Mouse (Mus musculus): ENCODE data around the gene Mlxipl. TPM values are rescaled to one million over a fixed set of nuclear protein-coding genes. Genes with fewer than 3 reads are reported as not detected.

Gene Mlxipl
- polyA plus RNA-seq, 2 experiments = 0.54 to 3.3 TPM

DNA sequence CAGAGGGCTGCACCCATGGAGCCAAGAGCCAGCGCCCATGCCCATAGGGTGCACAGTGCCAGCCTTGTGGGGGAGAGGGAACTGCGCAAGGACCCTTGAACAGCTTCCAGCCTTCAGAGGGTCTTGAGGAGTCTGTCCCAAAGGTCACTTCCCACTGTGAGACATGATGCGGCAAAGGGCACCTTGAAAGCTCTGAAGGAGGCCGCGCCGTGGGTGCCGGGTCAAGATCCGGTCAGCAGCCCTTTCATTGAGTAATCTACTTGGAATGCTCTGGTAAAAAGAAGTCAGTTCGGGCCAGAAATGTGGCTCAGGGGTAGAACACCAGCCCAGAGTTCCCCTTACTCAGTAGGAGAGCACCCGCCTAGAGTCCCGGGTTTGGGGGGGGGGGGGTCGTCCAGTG is 24.1 kb downstream of the Mlxipl start:
- Histone ChIP-seq H3K9ac (ENCODE audit: low read depth, low read length, severe bottlenecking) (no peak overlapping the region), H3K4me3 (replicated peaks; ENCODE audit: low read length) (no peak overlapping the region), H3K4me1 (ENCODE audit: control insufficient read depth, insufficient read depth, low read length) (no peaks in the 10 kb centered on the region), H3K27me3 (ENCODE audit: control insufficient read depth, insufficient read depth, low read length) (peaks cover 2% of the 10 kb centered on the region), H3K4me2 (replicated peaks; ENCODE audit: low read depth, low read length, severe bottlenecking) (no peak overlapping the region), H3K9me3 (ENCODE audit: control insufficient read depth, low read length) (no peaks in the 10 kb centered on the region), H3K36me3 (ENCODE audit: control insufficient read depth, insufficient read depth, low read length) (no peaks in the 10 kb centered on the region), H3K27ac (replicated peaks; ENCODE audit: low read depth, low read length) (no peak overlapping the region)
- ATAC-seq (ENCODE audit: low FRiP score, low read depth) (no peak), DNase-seq (ENCODE audit: low spot score) (no peak)
- 84% methylated on average over 12 of the region's 12 CpGs for WGBS
- no peak for TF ChIP-seq POLR2A (IDR thresholded peaks at IDR 0.05; ENCODE audit: borderline replicate concordance, extremely low read depth, insufficient read depth, insufficient read length)

DNA sequence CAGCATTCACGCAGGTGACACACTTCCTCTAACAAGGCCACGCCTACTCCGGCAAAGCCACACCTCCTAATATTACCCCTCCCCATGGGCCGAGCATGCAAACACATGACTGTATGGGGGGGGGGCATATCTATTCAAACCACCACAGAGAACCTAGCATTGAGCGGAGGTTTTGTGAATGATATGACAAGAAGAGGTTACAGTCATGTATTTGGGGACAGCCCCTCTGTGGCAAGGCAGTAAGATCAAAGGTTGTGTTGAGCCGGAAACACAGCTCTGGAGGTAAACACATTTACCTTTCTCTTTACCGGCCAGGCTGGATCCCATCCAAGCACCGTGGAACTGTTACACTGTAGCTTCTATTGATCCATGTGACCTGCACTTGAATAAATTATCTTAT is 25.6 kb downstream of the Mlxipl start:
- Histone ChIP-seq H3K9ac (ENCODE audit: low read depth, low read length, severe bottlenecking) (no peak overlapping the region), H3K4me2 (replicated peaks; ENCODE audit: low read depth, low read length, severe bottlenecking) (no peak overlapping the region), H3K4me3 (replicated peaks; ENCODE audit: low read length) (no peak overlapping the region), H3K27me3 (ENCODE audit: control insufficient read depth, insufficient read depth, low read length) (no peaks in the 10 kb centered on the region), H3K27ac (replicated peaks; ENCODE audit: low read depth, low read length) (no peak overlapping the region), H3K36me3 (ENCODE audit: control insufficient read depth, insufficient read depth, low read length) (no peaks in the 10 kb centered on the region), H3K9me3 (ENCODE audit: control insufficient read depth, low read length) (no peaks in the 10 kb centered on the region), H3K4me1 (ENCODE audit: control insufficient read depth, insufficient read depth, low read length) (no peaks in the 10 kb centered on the region)
- TF ChIP-seq POLR2A (IDR thresholded peaks at IDR 0.05; ENCODE audit: borderline replicate concordance, extremely low read depth, insufficient read depth, insufficient read length) = no peak
- DNase-seq (ENCODE audit: low spot score) (no peak), ATAC-seq (ENCODE audit: low FRiP score, low read depth) (no peak)
- WGBS = 88% methylated on average over 8 of the region's 8 CpGs

DNA sequence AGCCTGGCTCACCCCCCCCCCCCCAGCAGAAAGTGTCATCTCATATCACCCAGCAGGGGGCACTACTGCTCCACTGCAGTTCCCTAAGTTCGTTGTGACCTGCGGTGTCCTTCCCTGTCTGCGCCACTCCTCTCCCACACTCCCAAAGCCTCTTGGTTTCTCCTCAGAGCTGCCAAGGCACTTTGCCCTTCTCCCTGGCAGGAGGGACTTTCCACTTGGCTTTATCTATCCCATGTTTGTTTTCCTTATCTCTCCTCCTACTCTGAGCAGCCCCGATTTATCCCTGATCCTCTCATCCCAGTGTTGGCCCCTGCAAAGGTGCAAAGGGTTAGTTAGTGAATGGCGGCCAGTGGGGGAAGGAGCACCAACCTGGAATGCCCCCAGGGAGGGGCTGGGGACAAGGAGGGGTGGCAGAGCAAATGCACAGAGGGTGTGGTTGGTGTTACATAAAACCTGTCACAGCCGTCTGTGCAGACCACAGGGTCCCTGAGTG is 28.9 kb downstream of the Mlxipl start:
- no peak overlapping the region for H3K27ac ChIP-seq (replicated peaks; ENCODE audit: low read depth, low read length)
- H3K4me2 ChIP-seq (replicated peaks; ENCODE audit: low read depth, low read length, severe bottlenecking) = no peak overlapping the region
- no peaks in the 10 kb centered on the region for H3K4me1 ChIP-seq (ENCODE audit: control insufficient read depth, insufficient read depth, low read length)
- no peak overlapping the region for H3K9ac ChIP-seq (ENCODE audit: low read depth, low read length, severe bottlenecking)
- DNase-seq (ENCODE audit: low spot score) (peak; percentile 71), ATAC-seq (ENCODE audit: low FRiP score, low read depth) (no peak)
- H3K27me3 ChIP-seq (ENCODE audit: control insufficient read depth, insufficient read depth, low read length) = no peaks in the 10 kb centered on the region; the same call in 1 of the 2 replicates
- WGBS = 19% methylated on average over 5 of the region's 6 CpGs
- no peaks in the 10 kb centered on the region for H3K9me3 ChIP-seq (ENCODE audit: control insufficient read depth, low read length)
- no peaks in the 10 kb centered on the region for H3K36me3 ChIP-seq (ENCODE audit: control insufficient read depth, insufficient read depth, low read length)
- no peak overlapping the region for H3K4me3 ChIP-seq (replicated peaks; ENCODE audit: low read length)
- TF ChIP-seq POLR2A (IDR thresholded peaks at IDR 0.05; ENCODE audit: borderline replicate concordance, extremely low read depth, insufficient read depth, insufficient read length) = no peak

DNA sequence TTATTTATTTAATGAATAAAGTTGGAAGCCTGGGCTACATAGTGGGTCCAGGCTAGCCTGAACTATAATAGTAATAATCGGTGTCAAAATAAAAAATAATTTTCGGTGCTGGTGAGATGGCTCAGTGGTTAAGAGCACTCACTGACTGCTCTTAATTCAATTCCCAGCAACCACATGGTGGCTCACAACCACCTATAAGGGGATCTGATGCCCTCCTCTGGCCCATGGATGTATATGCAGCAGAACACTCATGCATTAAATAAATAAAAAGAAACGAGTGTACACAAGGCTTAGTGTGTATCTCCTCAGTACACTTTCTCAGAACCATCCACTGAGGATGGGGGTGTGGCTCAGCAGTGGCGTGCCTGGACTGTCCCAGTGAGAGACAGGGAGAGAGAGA is 31.1 kb downstream of the Mlxipl start:
- no peak for DNase-seq (ENCODE audit: low spot score)
- 65% methylated on average over 4 of the region's 4 CpGs for WGBS

DNA sequence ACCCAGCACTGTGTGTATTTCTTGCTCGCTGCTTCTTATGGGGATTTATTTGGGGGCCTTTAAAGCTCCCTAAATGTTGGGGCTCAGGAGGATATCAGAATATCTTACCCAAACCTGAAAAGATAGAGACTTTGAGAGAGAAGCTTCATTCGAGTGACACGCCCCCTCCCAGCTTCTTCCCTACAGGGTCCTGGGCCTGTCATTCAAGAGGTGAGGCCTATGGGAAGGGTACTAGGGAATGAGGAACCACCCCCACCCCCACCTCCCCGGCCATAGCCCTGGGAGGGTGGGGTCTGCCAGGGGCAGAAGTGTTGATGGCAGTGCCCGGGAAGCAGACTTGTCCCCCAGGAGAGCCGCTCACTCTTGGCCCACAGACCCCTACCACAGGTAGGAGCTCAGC is 36.4 kb downstream of the Mlxipl start:
- Histone ChIP-seq H3K36me3 (ENCODE audit: control insufficient read depth, insufficient read depth, low read length) (no peaks in the 10 kb centered on the region), H3K9ac (ENCODE audit: low read depth, low read length, severe bottlenecking) (no peak overlapping the region), H3K4me3 (replicated peaks; ENCODE audit: low read length) (no peak overlapping the region), H3K4me2 (replicated peaks; ENCODE audit: low read depth, low read length, severe bottlenecking) (no peak overlapping the region), H3K9me3 (ENCODE audit: control insufficient read depth, low read length) (no peaks in the 10 kb centered on the region), H3K27ac (replicated peaks; ENCODE audit: low read depth, low read length) (no peak overlapping the region), H3K4me1 (ENCODE audit: control insufficient read depth, insufficient read depth, low read length) (no peaks in the 10 kb centered on the region), H3K27me3 (ENCODE audit: control insufficient read depth, insufficient read depth, low read length) (no peaks in the 10 kb centered on the region; the same call in 1 of the 2 replicates)
- TF ChIP-seq POLR2A (IDR thresholded peaks at IDR 0.05; ENCODE audit: borderline replicate concordance, extremely low read depth, insufficient read depth, insufficient read length) = no peak
- no peak for ATAC-seq (ENCODE audit: low FRiP score, low read depth)
- DNase-seq (ENCODE audit: low spot score) = no peak
- WGBS = 54% methylated on average over 6 of the region's 6 CpGs

More for the DNA sequence above, 31.1 kb downstream of the Mlxipl start:
- H3K9me3 ChIP-seq (ENCODE audit: control insufficient read depth, low read length) = no peaks in the 10 kb centered on the region
- H3K9ac ChIP-seq (ENCODE audit: low read depth, low read length, severe bottlenecking) = no peak overlapping the region
- ATAC-seq (ENCODE audit: low FRiP score, low read depth) = no peak
- H3K4me2 ChIP-seq (replicated peaks; ENCODE audit: low read depth, low read length, severe bottlenecking) = no peak overlapping the region
- H3K27ac ChIP-seq (replicated peaks; ENCODE audit: low read depth, low read length) = no peak overlapping the region
- H3K4me1 ChIP-seq (ENCODE audit: control insufficient read depth, insufficient read depth, low read length) = no peaks in the 10 kb centered on the region
- no peaks in the 10 kb centered on the region for H3K36me3 ChIP-seq (ENCODE audit: control insufficient read depth, insufficient read depth, low read length)
- H3K4me3 ChIP-seq (replicated peaks; ENCODE audit: low read length) = no peak overlapping the region
- no peak for TF ChIP-seq POLR2A (IDR thresholded peaks at IDR 0.05; ENCODE audit: borderline replicate concordance, extremely low read depth, insufficient read depth, insufficient read length)
- H3K27me3 ChIP-seq (ENCODE audit: control insufficient read depth, insufficient read depth, low read length) = no peaks in the 10 kb centered on the region; the same call in 1 of the 2 replicates

DNA sequence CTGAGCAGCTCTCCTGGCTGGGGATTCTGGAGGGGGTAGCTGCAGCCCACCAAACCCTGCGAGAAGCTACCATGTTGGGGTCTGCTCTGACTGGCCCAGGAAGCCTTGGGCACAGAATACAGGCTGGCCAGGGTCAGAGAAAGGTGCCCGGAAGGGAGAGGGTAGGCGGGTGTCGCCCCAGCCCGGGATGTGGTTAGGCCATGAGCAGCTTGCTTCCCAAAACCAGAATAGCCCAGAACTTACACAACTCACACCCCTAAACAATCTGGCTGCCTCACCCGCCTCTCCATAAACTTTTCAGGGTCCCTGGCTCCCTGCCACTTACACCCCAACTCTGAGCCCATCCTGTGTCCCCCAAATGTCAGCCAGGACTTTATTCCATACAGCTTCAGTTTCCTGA is 38.0 kb downstream of the Mlxipl start:
- DNase-seq (ENCODE audit: low spot score) (no peak), ATAC-seq (ENCODE audit: low FRiP score, low read depth) (no peak)
- Histone ChIP-seq H3K9ac (ENCODE audit: low read depth, low read length, severe bottlenecking) (no peak overlapping the region), H3K27ac (replicated peaks; ENCODE audit: low read depth, low read length) (no peak overlapping the region), H3K27me3 (ENCODE audit: control insufficient read depth, insufficient read depth, low read length) (peaks cover 9% of the 10 kb centered on the region), H3K4me1 (ENCODE audit: control insufficient read depth, insufficient read depth, low read length) (no peaks in the 10 kb centered on the region), H3K9me3 (ENCODE audit: control insufficient read depth, low read length) (no peaks in the 10 kb centered on the region), H3K4me2 (replicated peaks; ENCODE audit: low read depth, low read length, severe bottlenecking) (no peak overlapping the region), H3K4me3 (replicated peaks; ENCODE audit: low read length) (no peak overlapping the region), H3K36me3 (ENCODE audit: control insufficient read depth, insufficient read depth, low read length) (no peaks in the 10 kb centered on the region)
- TF ChIP-seq POLR2A (IDR thresholded peaks at IDR 0.05; ENCODE audit: borderline replicate concordance, extremely low read depth, insufficient read depth, insufficient read length) = no peak
- 80% methylated on average over 6 of the region's 6 CpGs for WGBS
